Mouse (Mus musculus) stomach, embryonic 15.5 days (tissue): ENCODE measurements around the gene Tmem52. TPM values are rescaled to one million over a fixed set of nuclear protein-coding genes. Genes with fewer than 3 reads are reported as not detected.

Source experiments
- ATAC-seq: fragments of 200-750 bp; cut with Nextera tagmentation; 2 replicates; pipeline ENCODE4 v1.8.0; 2017; ENCODE audit warnings: low read depth, moderate number of reproducible peaks, moderate TSS enrichment; ENCODE audit not compliant: insufficient read depth, low FRiP score
- H3K27ac ChIP-seq: fragments of 300-500 bp; sonication (generic); 2 replicates; pipeline ENCODE4 v1.5.1; 2015; ENCODE audit warnings: mild to moderate bottlenecking, inconsistent platforms
- H3K27me3 ChIP-seq: fragments of 300-500 bp; sonication (generic); replicated peaks from 2 replicates; pipeline ENCODE4 v1.6.1; 2015; ENCODE audit warnings: inconsistent platforms
- H3K36me3 ChIP-seq: fragments of 300-500 bp; sonication (generic); 2 replicates; pipeline ENCODE4 v1.6.1; 2015; ENCODE audit warnings: inconsistent platforms
- H3K4me1 ChIP-seq: fragments of 300-500 bp; sonication (generic); 2 replicates; pipeline ENCODE4 v1.6.1; 2015; ENCODE audit warnings: inconsistent platforms
- H3K4me2 ChIP-seq: fragments of 300-500 bp; sonication (generic); 2 replicates; pipeline ENCODE4 v1.6.1; 2015; ENCODE audit warnings: mild to moderate bottlenecking, inconsistent platforms
- H3K4me3 ChIP-seq: fragments of 300-500 bp; sonication (generic); replicated peaks from 2 replicates; pipeline ENCODE4 v1.5.1; 2015; ENCODE audit warnings: inconsistent platforms
- H3K9ac ChIP-seq: fragments of 300-500 bp; sonication (generic); 2 replicates; pipeline ENCODE4 v1.6.1; 2015; ENCODE audit warnings: inconsistent platforms
- H3K9me3 ChIP-seq: fragments of 300-500 bp; sonication (generic); 2 replicates; pipeline ENCODE4 v1.6.1; 2016; ENCODE audit warnings: inconsistent platforms
- WGBS: fragments of 180-500 bp; shearing (Covaris S2); methylation state at CpG from one replicate; pipeline ENCODE4 v1.1.7; 2015; 5-methylcytosine and 5-hydroxymethylcytosine counted together
- polyA plus RNA-seq: library from polyadenylated mRNA; unstranded; fragments of >200 nt; fragmentation: Nextera tagmentation; extraction: Ambion mirVana; gene quantifications from 2 replicates; pipeline ENCODE4 v1.2.1, GENCODE M21; 2015

Gene Tmem52
- polyA plus RNA-seq, 1 experiment from 2014 or later: 0.28 TPM

GRCm38 (mm10) chr4:155490990-155491504 lies 22.1 kb downstream of the Tmem52 start, which contains the start of gene Gnb1:
Gnb1 (plus strand) TSS chr4:155491361.
- 0% methylated on average over 44 of the region's 60 CpGs for WGBS
- H3K4me3 ChIP-seq: peak within 1 kb of the TSS; percentile 95
- no peaks in the 10 kb centered on the region for H3K9me3 ChIP-seq
- H3K36me3 ChIP-seq: no peaks in the 10 kb centered on the region
- peak within 1 kb of the TSS; percentile 80 for H3K4me2 ChIP-seq
- peak within 1 kb of the TSS; percentile 99 for H3K9ac ChIP-seq
- peaks cover 56% of the 10 kb centered on the region for H3K4me1 ChIP-seq
- peak within 1 kb of the TSS; percentile 87 for H3K27ac ChIP-seq
- H3K27me3 ChIP-seq: no peaks in the 10 kb centered on the region
- peak; percentile 71 for ATAC-seq

- under 1% methylated on average over 48 of the region's 54 CpGs for WGBS
- Histone ChIP-seq H3K27ac (peak overlapping the region; percentile 87), H3K27me3 (no peaks in the 10 kb centered on the region), H3K9me3 (no peaks in the 10 kb centered on the region), H3K36me3 (no peaks in the 10 kb centered on the region), H3K9ac (peak overlapping the region; percentile 99), H3K4me1 (peaks cover 56% of the 10 kb centered on the region), H3K4me2 (peak overlapping the region; percentile 80), H3K4me3 (peak overlapping the region; percentile 95)
- ATAC-seq: peak; percentile 11; the same call in 1 of the 2 replicates
These were observed 22.7 kb downstream of the Tmem52 start for GRCm38 (mm10) chr4:155491529-155492130.

- H3K4me2 ChIP-seq: peak overlapping the region; percentile 80
- H3K4me3 ChIP-seq: peak overlapping the region; percentile 95
- no peaks in the 10 kb centered on the region for H3K9me3 ChIP-seq
- peak overlapping the region; percentile 99 for H3K9ac ChIP-seq
- WGBS: under 1% methylated on average over 48 of the region's 51 CpGs
- no peak for ATAC-seq
- peak overlapping the region; percentile 87 for H3K27ac ChIP-seq
- peaks cover 52% of the 10 kb centered on the region for H3K4me1 ChIP-seq
- no peaks in the 10 kb centered on the region for H3K27me3 ChIP-seq
- H3K36me3 ChIP-seq: no peaks in the 10 kb centered on the region
These were observed 23.3 kb downstream of the Tmem52 start for GRCm38 (mm10) chr4:155492131-155492633.

- H3K9ac ChIP-seq: no peak overlapping the region
- H3K4me2 ChIP-seq: no peak overlapping the region; the same call in 1 of the 2 replicates
- H3K27me3 ChIP-seq: no peaks in the 10 kb centered on the region
- no peaks in the 10 kb centered on the region for H3K36me3 ChIP-seq
- no peak for ATAC-seq
- H3K9me3 ChIP-seq: no peaks in the 10 kb centered on the region
- WGBS: 61% methylated on average over 4 of the region's 4 CpGs
- peaks cover 26% of the 10 kb centered on the region for H3K4me1 ChIP-seq
- no peak overlapping the region for H3K4me3 ChIP-seq
- H3K27ac ChIP-seq: no peak overlapping the region
These were observed 26.0 kb downstream of the Tmem52 start for GRCm38 (mm10) chr4:155494891-155495290.

GRCm38 (mm10) chr4:155497963-155498362 lies 29.0 kb downstream of the Tmem52 start:
- WGBS: 79% methylated on average over 3 of the region's 3 CpGs
- Histone ChIP-seq H3K27me3 (no peaks in the 10 kb centered on the region), H3K4me2 (no peak overlapping the region), H3K4me1 (peaks cover 17% of the 10 kb centered on the region), H3K9ac (no peak overlapping the region), H3K36me3 (no peaks in the 10 kb centered on the region), H3K9me3 (no peaks in the 10 kb centered on the region), H3K4me3 (no peak overlapping the region), H3K27ac (no peak overlapping the region)
- no peak for ATAC-seq

GRCm38 (mm10) chr4:155501126-155501525 lies 32.2 kb downstream of the Tmem52 start:
- 78% methylated on average over 2 of the region's 2 CpGs for WGBS
- Histone ChIP-seq H3K9ac (no peak overlapping the region), H3K27me3 (no peaks in the 10 kb centered on the region), H3K36me3 (no peaks in the 10 kb centered on the region), H3K4me2 (no peak overlapping the region), H3K4me1 (no peaks in the 10 kb centered on the region), H3K9me3 (no peaks in the 10 kb centered on the region), H3K27ac (no peak overlapping the region), H3K4me3 (no peak overlapping the region)
- no peak for ATAC-seq

GRCm38 (mm10) chr4:155505067-155505466 lies 36.2 kb downstream of the Tmem52 start:
- ATAC-seq: no peak
- H3K4me2 ChIP-seq: no peak overlapping the region
- H3K9me3 ChIP-seq: no peaks in the 10 kb centered on the region
- no peak overlapping the region for H3K9ac ChIP-seq
- H3K27ac ChIP-seq: no peak overlapping the region; the same call in 1 of the 2 replicates
- 59% methylated on average over 8 of the region's 8 CpGs for WGBS
- no peak overlapping the region for H3K4me3 ChIP-seq
- no peaks in the 10 kb centered on the region for H3K4me1 ChIP-seq
- H3K36me3 ChIP-seq: no peaks in the 10 kb centered on the region
- no peaks in the 10 kb centered on the region for H3K27me3 ChIP-seq

- H3K9ac ChIP-seq: no peak overlapping the region
- no peak overlapping the region for H3K4me3 ChIP-seq
- H3K27ac ChIP-seq: no peak overlapping the region
- no peaks in the 10 kb centered on the region for H3K27me3 ChIP-seq
- H3K4me2 ChIP-seq: no peak overlapping the region
- 70% methylated on average over 5 of the region's 5 CpGs for WGBS
- no peak for ATAC-seq
- H3K9me3 ChIP-seq: no peaks in the 10 kb centered on the region
- H3K36me3 ChIP-seq: no peaks in the 10 kb centered on the region
- H3K4me1 ChIP-seq: no peaks in the 10 kb centered on the region
These were observed 36.9 kb downstream of the Tmem52 start for GRCm38 (mm10) chr4:155505671-155506295.

GRCm38 (mm10) chr4:155508614-155509013 lies 39.7 kb downstream of the Tmem52 start:
- Histone ChIP-seq H3K9ac (no peak overlapping the region), H3K9me3 (no peaks in the 10 kb centered on the region), H3K27me3 (no peaks in the 10 kb centered on the region), H3K4me3 (no peak overlapping the region), H3K27ac (no peak overlapping the region), H3K4me1 (no peaks in the 10 kb centered on the region), H3K36me3 (no peaks in the 10 kb centered on the region), H3K4me2 (no peak overlapping the region)
- 78% methylated on average over 4 of the region's 4 CpGs for WGBS
- ATAC-seq: no peak

- no peak overlapping the region for H3K27ac ChIP-seq
- H3K27me3 ChIP-seq: no peaks in the 10 kb centered on the region
- no peaks in the 10 kb centered on the region for H3K4me1 ChIP-seq
- no peak overlapping the region for H3K4me2 ChIP-seq
- H3K9ac ChIP-seq: no peak overlapping the region
- H3K36me3 ChIP-seq: 0 out of 2 replicates have a peak, but pooled peaks cover 4% of the 10 kb centered on the region
- no peak for ATAC-seq
- no peak overlapping the region for H3K4me3 ChIP-seq
- WGBS: 83% methylated on average over 1 of the region's 1 CpGs
- no peaks in the 10 kb centered on the region for H3K9me3 ChIP-seq
These were observed 42.1 kb downstream of the Tmem52 start for GRCm38 (mm10) chr4:155510981-155511380.

GRCm38 (mm10) chr4:155514810-155515209 lies 45.9 kb downstream of the Tmem52 start:
- 0 out of 2 replicates have a peak, but pooled peaks cover 4% of the 10 kb centered on the region for H3K36me3 ChIP-seq
- no peaks in the 10 kb centered on the region for H3K4me1 ChIP-seq
- no peak overlapping the region for H3K27ac ChIP-seq
- H3K4me3 ChIP-seq: no peak overlapping the region
- H3K4me2 ChIP-seq: no peak overlapping the region
- 85% methylated on average over 2 of the region's 2 CpGs for WGBS
- H3K9me3 ChIP-seq: no peaks in the 10 kb centered on the region
- no peak overlapping the region for H3K9ac ChIP-seq
- ATAC-seq: no peak
- H3K27me3 ChIP-seq: no peaks in the 10 kb centered on the region

GRCm38 (mm10) chr4:155517948-155518517 lies 49.1 kb downstream of the Tmem52 start:
- Histone ChIP-seq H3K4me2 (no peak overlapping the region), H3K27ac (no peak overlapping the region), H3K4me1 (no peaks in the 10 kb centered on the region), H3K4me3 (no peak overlapping the region), H3K9ac (no peak overlapping the region), H3K9me3 (no peaks in the 10 kb centered on the region), H3K36me3 (0 out of 2 replicates have a peak, but pooled peaks cover 4% of the 10 kb centered on the region), H3K27me3 (no peaks in the 10 kb centered on the region)
- no peak for ATAC-seq
- 86% methylated on average over 7 of the region's 7 CpGs for WGBS
